Mouse (Mus musculus) olfactory bulb, adult 2 months (tissue): ENCODE results near the gene Macrod1.

Experiments used
- CTCF ChIP-seq: fragments of 200-500 bp; IDR thresholded peaks from 2 replicates; pipeline ENCODE4 v1.5.1; 2012; ENCODE audit warnings: low read depth, mild to moderate bottlenecking, low read length, moderate library complexity; ENCODE audit not compliant: insufficient read depth
- POLR2A ChIP-seq: fragments of 200-500 bp; IDR thresholded peaks from 2 replicates; pipeline ENCODE4 v1.6.1; 2012; ENCODE audit warnings: mild to moderate bottlenecking, low read depth, low read length, moderate library complexity; ENCODE audit not compliant: insufficient read depth

GRCm38 (mm10) chr19:7148096-7148495 lies 91.5 kb downstream of the Macrod1 start:
- no peak for TF ChIP-seq CTCF
- no peak for TF ChIP-seq POLR2A
